Mouse (Mus musculus): ENCODE measurements at regions not wholly inside any gene's neighbourhood (a gene's known extent, or its start where the extent isn't known, plus 50 kb on each side); places are given as distances from the start of the nearest gene placed in this dataset.

DNA sequence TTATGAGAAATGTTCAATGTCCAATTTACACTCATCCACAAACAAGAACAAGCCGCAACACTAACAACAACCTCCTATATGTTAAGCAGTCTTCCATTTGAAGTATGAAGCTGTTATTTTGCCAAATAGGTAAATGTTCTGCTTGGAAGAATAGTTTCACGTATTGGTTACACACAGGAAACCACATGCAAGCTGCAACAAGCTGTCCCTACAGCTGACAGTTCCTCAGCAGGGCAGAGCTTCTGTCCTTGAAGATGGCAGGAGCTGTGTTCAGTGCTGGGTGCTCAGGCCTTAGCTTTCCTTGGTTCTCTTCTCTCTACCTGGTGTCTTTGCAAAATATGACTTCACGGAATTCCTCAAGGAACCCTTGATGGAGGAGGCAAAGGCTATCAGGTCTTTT lies 294.1 kb upstream of the Rnaseh2b start:
- Histone ChIP-seq H3K9me3 (no peaks in the 10 kb centered on the region), H3K27me3 (replicated peaks) (no peaks in the 10 kb centered on the region), H3K4me1 (peaks cover 14% of the 10 kb centered on the region), H3K36me3 (replicated peaks; ENCODE audit: low read length) (no peaks in the 10 kb centered on the region), H3K4me3 (replicated peaks) (no peak overlapping the region)
- TF ChIP-seq GATA1 (IDR thresholded peaks at IDR 0.05; ENCODE audit: borderline replicate concordance, low read length): no peak
- no peak for TF ChIP-seq FLI1 (IDR thresholded peaks at IDR 0.05; ENCODE audit: low read length)

DNA sequence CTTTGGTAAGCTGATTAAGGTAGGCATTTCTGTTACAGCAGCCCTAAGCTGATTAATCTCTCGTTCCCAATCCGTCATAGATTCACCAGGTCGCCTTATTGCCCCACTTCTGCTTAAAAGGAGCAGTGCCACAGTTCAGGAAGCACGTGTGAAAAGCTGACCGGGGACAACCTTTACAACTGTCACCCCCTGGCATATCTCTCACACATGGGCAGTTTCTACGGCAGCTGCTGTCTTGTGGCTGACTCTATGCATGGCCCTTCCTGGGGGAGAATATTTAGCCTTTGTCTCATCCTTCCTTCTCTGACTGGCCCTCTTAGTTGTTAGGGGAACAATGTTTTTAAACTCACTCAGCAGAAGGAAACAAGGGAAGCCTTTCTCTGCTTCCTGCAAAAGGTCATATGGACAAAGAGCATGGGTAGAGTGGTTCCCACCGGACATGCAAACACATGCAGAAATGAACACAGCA lies 290.9 kb upstream of the Rnaseh2b start:
- Histone ChIP-seq H3K4me1 (peaks cover 14% of the 10 kb centered on the region), H3K27me3 (replicated peaks) (no peaks in the 10 kb centered on the region), H3K4me3 (replicated peaks) (no peak overlapping the region), H3K36me3 (replicated peaks; ENCODE audit: low read length) (no peaks in the 10 kb centered on the region), H3K9me3 (no peaks in the 10 kb centered on the region)
- TF ChIP-seq FLI1 (IDR thresholded peaks at IDR 0.05; ENCODE audit: low read length) (no peak), GATA1 (IDR thresholded peaks at IDR 0.05; ENCODE audit: borderline replicate concordance, low read length) (no peak)

DNA sequence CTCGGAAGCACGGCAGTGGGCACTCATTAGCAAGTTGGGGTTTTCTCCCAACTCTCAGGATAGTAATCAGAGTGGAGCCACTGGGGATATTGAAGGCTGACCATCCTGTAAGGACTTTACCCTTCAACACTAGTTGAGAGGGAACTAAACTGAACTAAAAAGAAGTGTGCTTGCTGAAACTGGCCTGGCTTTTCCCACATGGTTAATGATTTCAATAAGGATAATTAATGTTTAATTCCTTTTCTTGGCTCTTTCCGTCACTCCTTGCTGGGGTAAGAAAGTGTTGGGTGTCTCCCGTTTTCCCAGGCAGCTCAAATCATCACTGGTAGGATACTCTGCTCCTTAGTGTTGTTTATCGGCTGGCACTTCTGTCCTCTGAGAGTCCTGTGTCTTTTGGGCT lies 290.3 kb upstream of the Rnaseh2b start:
- H3K36me3 ChIP-seq (replicated peaks; ENCODE audit: low read length): no peaks in the 10 kb centered on the region
- H3K27me3 ChIP-seq (replicated peaks): no peaks in the 10 kb centered on the region
- H3K9me3 ChIP-seq: no peaks in the 10 kb centered on the region
- peaks cover 14% of the 10 kb centered on the region for H3K4me1 ChIP-seq
- no peak for TF ChIP-seq GATA1 (IDR thresholded peaks at IDR 0.05; ENCODE audit: borderline replicate concordance, low read length)
- no peak for TF ChIP-seq FLI1 (IDR thresholded peaks at IDR 0.05; ENCODE audit: low read length)
- H3K4me3 ChIP-seq (replicated peaks): no peak overlapping the region

DNA sequence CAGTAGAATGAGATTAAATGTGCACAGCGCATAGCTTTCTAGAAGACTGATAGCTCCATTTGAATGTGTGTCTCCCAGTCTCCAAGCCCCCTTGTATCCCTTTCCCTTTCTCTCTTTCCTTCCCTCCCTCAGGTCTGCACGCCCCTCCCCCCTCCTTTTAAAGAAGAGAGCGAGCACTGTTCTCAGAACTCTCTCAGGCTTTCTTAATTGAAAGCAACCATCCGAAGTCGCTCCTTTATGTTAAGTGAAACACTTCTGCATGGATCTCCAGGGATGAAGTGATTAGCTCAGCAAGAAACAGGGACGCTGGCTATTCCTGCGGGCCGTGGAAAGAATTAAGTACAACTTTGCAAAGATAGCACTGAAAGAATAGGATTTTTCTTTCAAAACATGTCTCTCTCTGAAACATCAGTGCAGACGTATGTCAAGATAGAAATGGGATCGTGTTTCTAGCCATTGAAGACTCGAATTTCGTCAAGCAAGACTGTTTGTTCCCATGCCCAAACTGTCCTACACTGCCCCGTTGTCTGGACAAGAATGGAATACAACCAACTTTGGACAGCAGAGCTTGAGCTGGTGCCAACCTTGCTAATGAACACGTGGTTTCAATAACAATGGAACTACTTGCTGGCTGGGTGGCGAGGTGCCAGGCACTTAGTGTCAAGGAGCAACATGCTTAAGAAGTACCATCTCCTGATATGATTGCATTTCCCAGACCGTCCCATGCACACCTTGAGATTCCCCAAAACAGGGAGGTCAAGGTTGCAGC lies 289.2 kb upstream of the Rnaseh2b start:
- Histone ChIP-seq H3K4me3 (replicated peaks) (no peak overlapping the region), H3K9me3 (peaks cover 5% of the 10 kb centered on the region), H3K4me1 (peaks cover 11% of the 10 kb centered on the region), H3K36me3 (replicated peaks; ENCODE audit: low read length) (no peaks in the 10 kb centered on the region), H3K27me3 (replicated peaks) (no peaks in the 10 kb centered on the region)
- TF ChIP-seq GATA1 (IDR thresholded peaks at IDR 0.05; ENCODE audit: borderline replicate concordance, low read length) (no peak), FLI1 (IDR thresholded peaks at IDR 0.05; ENCODE audit: low read length) (no peak)

DNA sequence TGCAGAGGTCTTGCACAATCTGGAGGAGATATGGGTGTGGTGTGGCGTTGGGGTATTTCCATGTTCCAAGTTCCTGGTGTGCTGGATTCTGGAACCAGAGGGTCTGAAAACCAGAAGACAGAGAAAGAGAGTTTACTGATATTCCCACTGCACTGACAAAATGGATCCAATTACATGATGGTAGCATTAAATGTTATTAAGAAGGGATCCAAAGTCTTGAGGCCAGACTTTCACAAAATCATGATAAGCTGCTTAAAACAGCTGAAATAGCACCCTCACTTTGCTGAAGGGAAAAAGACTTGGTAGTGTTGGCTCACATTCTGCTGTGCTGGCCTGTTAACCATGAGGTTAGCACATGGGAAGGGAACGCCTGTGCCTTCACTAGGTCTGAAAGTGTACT lies 288.6 kb upstream of the Rnaseh2b start:
- Histone ChIP-seq H3K27me3 (replicated peaks) (no peaks in the 10 kb centered on the region), H3K9me3 (peaks cover 8% of the 10 kb centered on the region), H3K4me1 (peaks cover 5% of the 10 kb centered on the region; the same call in 1 of the 2 replicates), H3K4me3 (replicated peaks) (no peak overlapping the region), H3K36me3 (replicated peaks; ENCODE audit: low read length) (no peaks in the 10 kb centered on the region)
- TF ChIP-seq GATA1 (IDR thresholded peaks at IDR 0.05; ENCODE audit: borderline replicate concordance, low read length) (no peak), FLI1 (IDR thresholded peaks at IDR 0.05; ENCODE audit: low read length) (no peak)

DNA sequence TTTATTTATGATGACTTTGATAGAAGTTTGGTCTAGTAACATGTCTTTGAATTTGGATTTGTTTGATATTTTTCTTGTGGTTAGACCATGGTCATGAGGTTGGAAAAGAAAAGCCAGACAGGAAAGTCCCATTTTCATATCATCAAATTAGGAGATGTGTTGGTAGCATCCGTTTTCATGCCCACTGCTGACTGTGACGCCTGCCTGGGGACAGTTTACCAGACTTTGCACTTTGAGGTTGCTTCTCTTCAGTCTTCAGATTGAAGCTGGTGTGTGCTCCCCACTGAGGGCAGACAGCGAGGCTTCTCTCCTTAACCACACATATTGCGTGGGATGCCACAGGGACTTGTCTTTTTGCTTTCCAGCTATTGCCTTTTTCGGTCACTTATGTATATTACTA lies 283.7 kb upstream of the Rnaseh2b start:
- Histone ChIP-seq H3K27me3 (replicated peaks) (no peaks in the 10 kb centered on the region), H3K9me3 (peaks cover 28% of the 10 kb centered on the region), H3K36me3 (replicated peaks; ENCODE audit: low read length) (no peaks in the 10 kb centered on the region), H3K4me3 (replicated peaks) (no peak overlapping the region), H3K4me1 (no peaks in the 10 kb centered on the region)
- TF ChIP-seq FLI1 (IDR thresholded peaks at IDR 0.05; ENCODE audit: low read length) (no peak), GATA1 (IDR thresholded peaks at IDR 0.05; ENCODE audit: borderline replicate concordance, low read length) (no peak)

DNA sequence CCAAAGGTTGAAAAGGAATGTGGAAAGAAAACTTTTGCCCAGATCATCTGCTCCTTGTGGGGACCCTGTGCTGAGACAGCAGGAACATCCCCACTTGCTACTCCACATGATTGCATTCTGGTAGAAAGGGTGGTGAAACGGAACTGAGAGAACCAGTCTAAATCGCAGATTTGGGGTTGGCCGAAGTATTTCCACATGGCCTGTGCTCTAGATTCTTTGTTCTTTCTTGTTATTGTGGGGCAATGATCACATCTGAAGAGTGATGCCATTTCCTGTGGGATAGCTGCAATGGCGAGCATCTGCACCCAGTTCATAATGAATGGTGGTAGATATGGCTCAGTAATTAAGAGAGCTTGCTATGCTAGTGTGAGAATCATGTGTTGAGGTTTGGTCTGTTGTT lies 273.6 kb upstream of the Rnaseh2b start:
- no peak for TF ChIP-seq GATA1 (IDR thresholded peaks at IDR 0.05; ENCODE audit: borderline replicate concordance, low read length)
- no peak for TF ChIP-seq FLI1 (IDR thresholded peaks at IDR 0.05; ENCODE audit: low read length)

DNA sequence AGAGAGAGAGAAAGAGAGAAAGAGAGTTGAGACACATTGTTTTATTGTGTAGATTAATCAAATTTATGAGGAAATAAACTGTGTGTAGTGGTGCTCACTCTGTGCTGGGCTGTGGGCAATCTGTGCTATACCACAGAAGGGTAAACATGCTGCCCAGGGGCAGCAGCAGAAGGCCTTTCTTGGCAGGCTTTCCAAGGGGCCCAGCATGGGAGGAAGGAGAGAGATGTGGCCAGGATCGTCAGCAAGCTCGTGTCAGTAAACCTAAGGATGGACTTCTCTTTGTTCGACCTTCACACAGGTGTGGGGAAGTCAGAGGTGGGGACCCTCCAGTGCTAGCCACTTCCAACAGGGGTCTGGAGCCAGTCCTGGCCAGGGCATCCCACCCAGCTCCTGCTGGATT lies 271.4 kb upstream of the Rnaseh2b start:
- no peaks in the 10 kb centered on the region for H3K36me3 ChIP-seq (replicated peaks; ENCODE audit: low read length)
- H3K4me3 ChIP-seq (replicated peaks): no peak overlapping the region
- H3K9me3 ChIP-seq: peaks cover 7% of the 10 kb centered on the region
- H3K4me1 ChIP-seq: no peaks in the 10 kb centered on the region
- H3K27me3 ChIP-seq (replicated peaks): peaks cover 1% of the 10 kb centered on the region
- no peak for TF ChIP-seq GATA1 (IDR thresholded peaks at IDR 0.05; ENCODE audit: borderline replicate concordance, low read length)
- no peak for TF ChIP-seq FLI1 (IDR thresholded peaks at IDR 0.05; ENCODE audit: low read length)

More for the DNA sequence above, 273.6 kb upstream of the Rnaseh2b start:
- 0 out of 2 replicates have a peak, but pooled peaks cover 2% of the 10 kb centered on the region for H3K9me3 ChIP-seq
- peaks cover 1% of the 10 kb centered on the region for H3K27me3 ChIP-seq (replicated peaks)
- no peak overlapping the region for H3K4me3 ChIP-seq (replicated peaks)
- no peaks in the 10 kb centered on the region for H3K4me1 ChIP-seq
- no peaks in the 10 kb centered on the region for H3K36me3 ChIP-seq (replicated peaks; ENCODE audit: low read length)

DNA sequence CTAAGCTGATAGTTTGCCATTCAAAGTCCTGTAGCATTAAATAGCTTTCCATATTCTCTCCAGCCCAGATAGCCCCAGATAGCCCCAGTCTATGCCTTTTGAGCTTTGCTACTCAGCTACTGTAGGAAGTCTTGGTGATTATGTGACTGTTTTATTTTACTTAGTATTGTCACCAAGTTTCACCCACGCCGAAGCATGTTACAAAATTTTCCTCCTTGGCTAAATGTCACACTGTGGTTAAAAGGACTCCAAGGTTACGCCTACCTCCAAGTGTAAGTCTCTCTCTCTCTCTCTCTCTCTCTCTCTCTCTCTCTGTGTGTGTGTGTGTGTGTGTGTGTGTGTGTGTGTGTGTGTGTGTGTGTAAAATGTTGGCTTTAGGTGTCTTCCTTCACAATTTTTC lies 270.2 kb upstream of the Rnaseh2b start:
- Histone ChIP-seq H3K27me3 (replicated peaks) (peaks cover 1% of the 10 kb centered on the region), H3K4me3 (replicated peaks) (no peak overlapping the region), H3K4me1 (no peaks in the 10 kb centered on the region), H3K9me3 (peaks cover 8% of the 10 kb centered on the region), H3K36me3 (replicated peaks; ENCODE audit: low read length) (no peaks in the 10 kb centered on the region)
- no peak for TF ChIP-seq FLI1 (IDR thresholded peaks at IDR 0.05; ENCODE audit: low read length)
- no peak for TF ChIP-seq GATA1 (IDR thresholded peaks at IDR 0.05; ENCODE audit: borderline replicate concordance, low read length)

DNA sequence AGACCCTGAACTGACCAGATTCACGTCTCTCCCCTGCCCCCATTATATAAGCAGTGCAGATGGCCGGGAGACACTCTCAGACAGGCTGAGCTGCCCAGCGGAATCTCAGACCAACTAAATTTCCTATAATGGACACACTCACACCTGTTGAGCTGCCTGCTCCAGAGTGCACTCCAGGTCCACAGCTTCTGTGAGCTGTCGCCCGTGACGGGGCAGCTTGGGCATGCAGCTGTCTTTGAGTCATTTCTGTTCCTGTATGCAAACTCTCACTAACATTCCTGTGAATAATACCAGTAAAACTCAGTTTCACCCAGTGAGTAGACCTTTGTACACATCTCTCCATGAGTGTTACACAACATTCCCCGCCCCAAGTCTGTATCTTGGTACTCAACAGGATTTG lies 269.4 kb upstream of the Rnaseh2b start:
- Histone ChIP-seq H3K4me1 (no peaks in the 10 kb centered on the region), H3K27me3 (replicated peaks) (peaks cover 1% of the 10 kb centered on the region), H3K9me3 (peaks cover 8% of the 10 kb centered on the region), H3K4me3 (replicated peaks) (no peak overlapping the region), H3K36me3 (replicated peaks; ENCODE audit: low read length) (no peaks in the 10 kb centered on the region)
- no peak for TF ChIP-seq FLI1 (IDR thresholded peaks at IDR 0.05; ENCODE audit: low read length)
- TF ChIP-seq GATA1 (IDR thresholded peaks at IDR 0.05; ENCODE audit: borderline replicate concordance, low read length): no peak

Data from megakaryocyte, embryonic 14.5 days (primary cell).